Mouse (Mus musculus): ENCODE measurements at regions not wholly inside any gene's neighbourhood (a gene's known extent, or its start where the extent isn't known, plus 50 kb on each side); places are given as distances from the start of the nearest gene placed in this dataset.

- TF ChIP-seq CTCF (IDR thresholded peaks at IDR 0.05; ENCODE audit: control insufficient read depth, insufficient read depth, insufficient read length) = no peak
- TF ChIP-seq MYOG (IDR thresholded peaks at IDR 0.05; ENCODE audit: control insufficient read depth, extremely low read depth, insufficient read length) = no peak
- TF ChIP-seq MYOD1 (IDR thresholded peaks at IDR 0.05; ENCODE audit: control insufficient read depth, insufficient read length, low read depth) = no peak
- no peak for TF ChIP-seq MAX (IDR thresholded peaks at IDR 0.05)
- no peak for TF ChIP-seq USF1 (IDR thresholded peaks at IDR 0.05; ENCODE audit: low read depth)
- no peak for TF ChIP-seq CEBPB (IDR thresholded peaks at IDR 0.05; ENCODE audit: low read depth)
Measured at GRCm38 (mm10) chr19:59687681-59688080, 229.5 kb downstream of the Emx2 start.
